Mouse (Mus musculus) ES-E14 (cell line): ENCODE measurements around the gene Cacna2d2. TPM values are rescaled to one million over a fixed set of nuclear protein-coding genes. Genes with fewer than 3 reads are reported as not detected.

Source experiments
- DNase-seq: peaks from one replicate; pipeline ENCODE4 v3.0.0-alpha.2; 2013; ENCODE audit warnings: low read depth, low spot score
- H3K27ac ChIP-seq: 2 replicates; pipeline ENCODE4 v1.5.1; 2012; ENCODE audit warnings: low read depth, mild to moderate bottlenecking, low read length, moderate library complexity, mixed read lengths; ENCODE audit not compliant: poor library complexity, insufficient read depth, severe bottlenecking
- H3K36me3 ChIP-seq: 2 replicates; pipeline ENCODE4 v1.6.1; 2012; ENCODE audit warnings: mild to moderate bottlenecking, low read length, moderate library complexity, mixed read lengths; ENCODE audit not compliant: control insufficient read depth, poor library complexity, insufficient read depth, severe bottlenecking
- H3K4me1 ChIP-seq, 2 experiments: fragments of 150-350 bp in 1 of 2; sonication (generic) in 1 of 2; 2 replicates each; pipeline ENCODE4 v1.6.1; 2012; ENCODE audit warnings: low read length in 2 of 2, mild to moderate bottlenecking in 1 of 2, mixed read lengths in 1 of 2; ENCODE audit not compliant: control insufficient read depth in 2 of 2, insufficient read depth in 2 of 2, poor library complexity in 1 of 2
- H3K4me3 ChIP-seq, 2 experiments: fragments of 150-350 bp in 1 of 2; sonication (generic) in 1 of 2; 2 replicates each; pipeline ENCODE4 v1.5.1; 2012; ENCODE audit warnings: low read length in 2 of 2, low read depth in 1 of 2, mild to moderate bottlenecking in 1 of 2, mixed read lengths in 1 of 2; ENCODE audit not compliant: insufficient read depth in 1 of 2, poor library complexity in 1 of 2, severe bottlenecking in 1 of 2
- H3K9ac ChIP-seq: 2 replicates; pipeline ENCODE4 v1.6.1; 2012; ENCODE audit warnings: low read depth, mild to moderate bottlenecking, low read length, mixed read lengths; ENCODE audit not compliant: poor library complexity, insufficient read depth, severe bottlenecking
- H3K9me3 ChIP-seq: fragments of 150-350 bp; sonication (generic); 2 replicates; pipeline ENCODE4 v1.6.1; 2012; ENCODE audit warnings: low read depth, mild to moderate bottlenecking, low read length; ENCODE audit not compliant: control insufficient read depth, insufficient read depth
- CHD2 ChIP-seq: IDR thresholded peaks from 2 replicates; pipeline ENCODE4 v1.6.1; 2014; ENCODE audit warnings: mild to moderate bottlenecking, low read depth, low read length, inconsistent platforms
- HCFC1 ChIP-seq: IDR thresholded peaks from 2 replicates; pipeline ENCODE4 v1.6.1; 2012; ENCODE audit warnings: low read length, inconsistent platforms, borderline replicate concordance; ENCODE audit not compliant: insufficient read depth
- MAFK ChIP-seq: IDR thresholded peaks from 2 replicates; pipeline ENCODE4 v1.6.1; 2014; ENCODE audit warnings: mild to moderate bottlenecking, low read depth, low read length, inconsistent platforms; ENCODE audit not compliant: insufficient read depth
- ZC3H11A ChIP-seq: IDR thresholded peaks from 2 replicates; pipeline ENCODE4 v1.6.1; 2012; ENCODE audit warnings: low read depth, mild to moderate bottlenecking, inconsistent platforms, low read length, borderline replicate concordance
- ZNF384 ChIP-seq: IDR thresholded peaks from 2 replicates; pipeline ENCODE4 v1.6.1; 2012; ENCODE audit warnings: low read depth, low read length, inconsistent platforms
- in situ Hi-C, 2 experiments: fragments of 600-800 bp; cut with MboI; formaldehyde crosslinking; loops; one replicate each; pipeline ENCODE4 v1.15.1; 2025; ENCODE audit warnings: low sequenced_read_pairs in 2 of 2, inconsistent platforms in 1 of 2; ENCODE audit not compliant: unreplicated experiment in 2 of 2
- total RNA-seq: library from RNA; depleted of rRNA; stranded (reverse); fragments of 300-350 nt; gene quantifications from 2 replicates; pipeline ENCODE4 v1.2.3, GENCODE M21; 2012

Gene Cacna2d2
- total RNA-seq, 1 experiment, result 0.85 TPM

DNA sequence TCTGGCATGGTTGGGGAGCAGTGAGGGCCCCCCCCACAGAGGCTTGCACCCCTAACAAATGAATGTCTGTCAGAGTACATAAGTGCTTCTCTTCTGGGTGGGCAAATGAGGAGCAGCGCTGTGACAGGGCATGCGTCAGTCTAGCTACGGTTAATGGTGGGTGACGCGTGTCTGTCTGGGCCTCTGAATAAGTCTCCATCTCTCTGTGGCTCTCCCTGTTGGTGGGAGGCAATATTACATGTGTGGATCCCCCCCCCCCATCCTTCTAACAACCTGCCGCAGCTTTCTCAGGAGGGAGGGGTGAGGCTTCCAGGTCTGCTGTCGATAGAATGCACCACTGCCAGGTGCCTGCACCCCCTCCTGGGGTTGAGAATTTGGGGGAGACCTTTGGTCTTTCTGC lies 3.7 kb downstream of the Cacna2d2 start:
- Histone ChIP-seq H3K9me3 (no peaks in the 10 kb centered on the region), H3K4me1 (peaks cover 0 to 5% of the 10 kb centered on the region in 2 experiments; a peak in 2 of 4 replicates), H3K27ac (no peak overlapping the region), H3K9ac (no peak overlapping the region), H3K36me3 (no peaks in the 10 kb centered on the region), H3K4me3 (no peak overlapping the region)
- in situ Hi-C loops, result no loop called here
- no peak for DNase-seq
- TF ChIP-seq ZNF384 (no peak), CHD2 (no peak), HCFC1 (no peak), MAFK (no peak), ZC3H11A (no peak)

DNA sequence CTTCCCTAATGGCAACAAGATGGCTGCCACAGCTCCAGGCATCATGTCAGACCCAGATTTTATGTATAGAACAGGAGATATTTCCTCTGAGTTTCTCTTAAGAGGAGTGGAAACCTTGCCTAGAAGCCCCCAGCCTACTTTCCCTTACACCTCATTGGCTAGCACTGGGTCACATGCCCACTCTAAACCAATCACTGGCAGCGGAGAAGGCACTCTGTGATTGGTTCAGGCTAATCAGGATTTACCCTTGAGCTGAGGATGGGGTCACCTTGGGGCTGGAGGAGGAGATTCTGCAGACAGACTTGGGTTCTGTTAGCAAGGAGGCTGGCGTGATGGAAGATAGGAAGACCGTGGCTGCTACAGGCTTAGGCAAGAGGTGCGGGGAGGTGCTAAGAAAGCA lies 10.0 kb downstream of the Cacna2d2 start:
- TF ChIP-seq CHD2, result 0 out of 2 replicates have a peak, but pooled peaks have one; percentile 49
- TF ChIP-seq ZNF384, result no peak
- no peak for TF ChIP-seq HCFC1
- H3K9ac ChIP-seq, result no peak overlapping the region
- H3K9me3 ChIP-seq, result no peaks in the 10 kb centered on the region
- peaks cover 0 to 4% of the 10 kb centered on the region in 2 experiments; a peak in 1 of 4 replicates for H3K4me1 ChIP-seq
- H3K4me3 ChIP-seq, result no peak overlapping the region
- no peak for DNase-seq
- H3K27ac ChIP-seq, result no peak overlapping the region
- no peaks in the 10 kb centered on the region for H3K36me3 ChIP-seq
- in situ Hi-C loops, result no loop called here

DNA sequence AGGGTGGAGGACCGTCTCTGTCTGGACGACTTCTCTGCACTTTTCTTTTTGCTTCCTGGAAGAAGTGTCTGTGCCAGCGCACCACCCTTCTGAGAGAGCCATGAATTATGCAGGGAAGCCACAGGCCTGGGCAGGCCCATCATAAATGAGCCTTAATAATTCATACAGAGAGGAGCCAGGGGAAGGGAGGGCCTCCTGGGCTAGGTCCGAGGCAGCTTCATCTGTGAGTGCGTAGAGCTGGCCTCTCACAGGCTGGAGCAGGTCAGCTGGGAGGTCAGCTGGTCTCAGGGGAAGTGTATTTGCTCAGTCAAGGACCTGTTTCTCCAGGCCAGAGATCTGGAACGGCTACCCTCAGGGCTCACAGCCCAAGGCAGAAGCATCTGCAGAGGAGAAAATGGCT lies 17.7 kb downstream of the Cacna2d2 start:
- in situ Hi-C loops, result no loop called here
- no peak for DNase-seq
- no peak overlapping the region for H3K27ac ChIP-seq
- H3K4me3 ChIP-seq, result no peak overlapping the region
- H3K9ac ChIP-seq, result no peak overlapping the region
- TF ChIP-seq CHD2 (no peak), HCFC1 (no peak), ZNF384 (no peak), MAFK (no peak), ZC3H11A (no peak)
- H3K36me3 ChIP-seq, result no peaks in the 10 kb centered on the region
- H3K4me1 ChIP-seq, result peaks cover 0 to 4% of the 10 kb centered on the region in 2 experiments; a peak in 1 of 4 replicates
- no peaks in the 10 kb centered on the region for H3K9me3 ChIP-seq

DNA sequence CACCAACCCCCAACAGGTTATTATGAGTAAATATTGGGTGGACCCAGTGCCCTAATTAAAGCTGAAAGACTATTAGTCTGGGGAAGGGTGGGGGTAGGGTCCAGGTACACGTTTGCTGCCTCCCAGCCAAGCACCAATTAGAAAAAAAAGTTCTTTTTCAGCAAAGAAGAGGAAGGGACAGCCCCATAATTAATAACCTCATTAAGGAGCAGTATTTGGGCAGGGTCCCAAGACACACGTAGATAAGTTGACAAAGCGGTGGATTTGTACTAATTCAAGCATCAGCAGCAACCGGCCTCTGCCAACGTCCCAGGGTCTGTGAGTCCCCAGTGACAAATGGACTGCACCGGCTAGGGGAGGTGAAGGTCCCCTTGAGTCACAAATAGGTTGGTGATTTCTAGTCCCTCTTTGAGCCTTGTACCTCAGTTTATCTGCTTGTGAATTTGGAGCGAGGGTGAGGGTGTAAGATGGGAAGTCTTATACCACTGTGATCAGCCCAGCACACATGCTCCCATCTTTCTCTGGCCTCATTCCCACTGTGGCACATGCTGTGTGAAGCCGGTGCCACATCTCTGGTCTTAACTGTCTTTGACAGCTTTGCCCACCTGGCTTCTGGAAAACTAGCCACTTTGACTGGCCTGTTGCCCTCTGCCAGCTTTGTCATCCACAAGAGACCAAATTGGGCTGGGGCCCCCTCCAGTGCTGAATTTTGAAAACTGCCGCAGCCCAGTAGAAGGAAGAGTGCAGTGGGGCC lies 20.3 kb downstream of the Cacna2d2 start:
- no peaks in the 10 kb centered on the region for H3K36me3 ChIP-seq
- no peak overlapping the region for H3K27ac ChIP-seq
- DNase-seq, result no peak
- no peak overlapping the region for H3K9ac ChIP-seq
- no peak overlapping the region for H3K4me3 ChIP-seq
- in situ Hi-C loops, result no loop called here
- TF ChIP-seq ZC3H11A, result no peak
- no peak for TF ChIP-seq CHD2
- no peak for TF ChIP-seq MAFK
- no peak for TF ChIP-seq ZNF384
- no peak for TF ChIP-seq HCFC1
- no peaks in the 10 kb centered on the region for H3K9me3 ChIP-seq
- no peaks in the 10 kb centered on the region for H3K4me1 ChIP-seq

DNA sequence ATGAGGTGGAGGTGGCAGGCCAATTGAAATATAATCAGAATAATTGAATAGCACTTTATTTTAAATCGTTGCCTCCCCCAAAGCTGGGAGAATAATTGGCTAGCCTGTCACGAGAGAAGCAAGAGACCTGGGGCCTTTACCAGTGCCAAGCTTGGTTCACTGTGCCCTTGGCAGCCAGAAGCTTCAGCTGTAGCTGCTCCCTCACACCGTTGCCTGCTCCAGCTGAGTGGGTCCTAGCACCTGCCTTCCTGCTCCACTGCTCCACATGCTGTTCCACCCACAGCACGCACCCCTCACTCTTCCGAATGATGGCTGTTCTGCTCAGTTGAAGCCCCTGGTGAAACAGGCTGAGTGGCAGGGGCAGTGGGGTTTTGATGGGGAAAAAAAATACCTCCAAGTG lies 21.5 kb downstream of the Cacna2d2 start:
- in situ Hi-C loops, result no loop called here
- Histone ChIP-seq H3K4me1 (no peaks in the 10 kb centered on the region), H3K36me3 (no peaks in the 10 kb centered on the region), H3K4me3 (no peak overlapping the region), H3K27ac (no peak overlapping the region), H3K9ac (no peak overlapping the region), H3K9me3 (no peaks in the 10 kb centered on the region)
- no peak for DNase-seq
- TF ChIP-seq ZC3H11A, result no peak
- TF ChIP-seq CHD2, result no peak
- TF ChIP-seq HCFC1, result no peak
